Mouse (Mus musculus) olfactory bulb, adult 2 months (tissue): ENCODE measurements around the gene Foxc2. TPM values are rescaled to one million over a fixed set of nuclear protein-coding genes. Genes with fewer than 3 reads are reported as not detected.

Source experiments
- H3K27ac ChIP-seq: fragments of 200-500 bp; 2 replicates; pipeline ENCODE4 v1.5.1; 2012; ENCODE audit warnings: low read depth, low read length; ENCODE audit not compliant: insufficient read depth
- H3K4me1 ChIP-seq: fragments of 200-500 bp; 2 replicates; pipeline ENCODE4 v1.6.1; 2012; ENCODE audit warnings: low read length; ENCODE audit not compliant: control insufficient read depth, insufficient read depth
- H3K4me3 ChIP-seq: fragments of 200-500 bp; 2 replicates; pipeline ENCODE4 v1.5.1; 2012; ENCODE audit warnings: mild to moderate bottlenecking, low read depth, low read length, moderate library complexity; ENCODE audit not compliant: insufficient read depth
- CTCF ChIP-seq: fragments of 200-500 bp; IDR thresholded peaks from 2 replicates; pipeline ENCODE4 v1.5.1; 2012; ENCODE audit warnings: low read depth, mild to moderate bottlenecking, low read length, moderate library complexity; ENCODE audit not compliant: insufficient read depth
- POLR2A ChIP-seq: fragments of 200-500 bp; IDR thresholded peaks from 2 replicates; pipeline ENCODE4 v1.6.1; 2012; ENCODE audit warnings: mild to moderate bottlenecking, low read depth, low read length, moderate library complexity; ENCODE audit not compliant: insufficient read depth
- WGBS: fragments of 180-500 bp; shearing (Covaris S2); methylation state at CpG from one replicate; pipeline ENCODE4 v1.1.7; 2018; 5-methylcytosine and 5-hydroxymethylcytosine counted together
- polyA plus RNA-seq: library from polyadenylated mRNA; stranded (reverse); fragments of >200 nt; gene quantifications from 2 replicates; pipeline ENCODE4 v1.2.4, GENCODE M21; 2012; ENCODE audit warnings: low replicate concordance; ENCODE audit not compliant: missing spikeins, insufficient read depth, insufficient read length

Foxc2 gene
- polyA plus RNA-seq, 1 experiment = not detected

DNA sequence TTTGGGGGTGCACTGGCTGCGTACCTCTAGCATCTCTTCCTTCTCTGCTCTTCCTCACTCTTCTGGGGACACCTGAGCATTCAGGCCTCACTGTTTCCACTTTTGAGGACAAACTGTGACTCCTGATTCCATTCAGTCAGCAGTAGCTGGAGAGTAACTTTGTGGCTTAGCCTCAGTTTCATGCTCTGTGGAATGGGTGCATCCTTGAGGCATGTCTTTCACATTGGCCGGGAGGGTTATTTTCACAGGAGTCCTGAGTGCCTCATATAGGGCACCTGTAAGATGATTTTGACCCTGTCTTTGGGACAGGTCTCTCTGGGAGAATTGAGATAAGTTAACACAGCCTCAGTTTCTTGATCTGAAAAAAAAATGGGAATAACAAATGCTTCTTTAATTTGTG, 7.1 kb downstream of the Foxc2 start:
- TF ChIP-seq POLR2A = no peak
- no peak for TF ChIP-seq CTCF
- Histone ChIP-seq H3K27ac (no peak overlapping the region), H3K4me1 (peaks cover 4% of the 10 kb centered on the region), H3K4me3 (no peak overlapping the region)
- WGBS = 40% methylated on average over 2 of the region's 2 CpGs

DNA sequence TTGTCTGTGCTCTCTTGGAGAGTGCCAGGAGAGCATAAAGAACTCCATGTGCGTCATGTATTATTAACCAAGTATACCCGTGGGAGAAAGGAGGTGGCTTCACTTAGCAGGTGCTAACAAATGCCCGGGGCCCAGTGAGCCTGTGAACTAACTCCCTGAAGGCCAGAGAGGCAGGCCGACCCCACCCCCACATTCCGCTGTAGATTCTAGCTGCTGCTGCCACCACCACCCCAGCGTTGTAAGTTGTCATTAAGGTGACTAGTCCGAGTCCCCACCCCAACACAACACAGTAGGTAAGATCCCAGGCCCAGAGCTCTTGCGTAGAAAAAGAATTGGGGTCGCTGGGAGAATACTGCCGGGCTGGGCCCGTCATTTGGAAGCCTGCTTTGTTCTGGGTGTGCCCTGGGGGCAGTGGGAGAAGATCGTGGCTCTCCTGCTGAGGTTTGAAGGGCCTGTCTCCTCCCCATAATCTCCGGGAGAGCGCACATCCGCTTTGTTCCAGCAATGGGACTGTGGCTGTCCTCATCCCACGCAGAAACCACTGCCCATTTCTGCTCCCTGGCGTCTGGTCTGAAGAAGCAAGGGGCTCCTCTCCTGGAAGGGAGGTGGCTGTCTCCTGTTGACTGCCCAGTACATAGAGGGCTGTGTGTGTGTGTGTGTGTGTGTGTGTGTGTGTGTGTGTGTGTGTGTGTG, 8.7 kb downstream of the Foxc2 start:
- WGBS = 4% methylated on average over 17 of the region's 17 CpGs
- H3K27ac ChIP-seq = no peak overlapping the region
- no peak for TF ChIP-seq POLR2A
- no peak for TF ChIP-seq CTCF
- no peak overlapping the region for H3K4me3 ChIP-seq
- H3K4me1 ChIP-seq = peaks cover 12% of the 10 kb centered on the region

DNA sequence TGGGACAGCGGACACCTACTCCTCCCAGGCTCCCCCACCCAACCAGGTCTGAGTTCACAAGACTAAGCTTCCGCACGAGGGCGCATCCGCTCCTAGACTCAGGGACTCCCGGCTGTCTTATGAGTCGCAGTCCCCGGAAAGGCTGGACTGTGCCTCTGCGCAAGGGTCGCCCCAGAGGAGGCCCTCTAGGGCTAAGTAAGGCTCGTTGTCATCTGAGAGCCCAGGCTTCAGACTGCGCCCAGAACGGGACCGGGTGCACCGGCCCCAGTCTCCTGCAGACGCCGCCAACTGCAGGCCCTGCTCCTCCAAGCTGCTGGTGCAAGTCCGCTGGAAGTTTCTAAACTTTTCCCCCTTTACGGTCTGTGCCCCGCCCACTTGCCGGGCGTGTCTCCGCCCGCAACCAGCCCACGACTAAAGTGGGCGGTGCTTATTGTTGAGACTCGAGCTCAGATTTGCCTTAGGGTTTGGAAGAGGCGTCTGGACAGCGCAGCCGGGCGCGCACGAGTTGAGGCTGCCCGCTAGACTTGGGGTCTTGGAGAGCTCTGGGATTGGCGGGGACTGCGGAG, 9.4 kb downstream of the Foxc2 start:
- TF ChIP-seq CTCF (no peak), POLR2A (no peak)
- Histone ChIP-seq H3K4me1 (peaks cover 12% of the 10 kb centered on the region), H3K4me3 (no peak overlapping the region), H3K27ac (no peak overlapping the region)
- WGBS = 2% methylated on average over 36 of the region's 36 CpGs

DNA sequence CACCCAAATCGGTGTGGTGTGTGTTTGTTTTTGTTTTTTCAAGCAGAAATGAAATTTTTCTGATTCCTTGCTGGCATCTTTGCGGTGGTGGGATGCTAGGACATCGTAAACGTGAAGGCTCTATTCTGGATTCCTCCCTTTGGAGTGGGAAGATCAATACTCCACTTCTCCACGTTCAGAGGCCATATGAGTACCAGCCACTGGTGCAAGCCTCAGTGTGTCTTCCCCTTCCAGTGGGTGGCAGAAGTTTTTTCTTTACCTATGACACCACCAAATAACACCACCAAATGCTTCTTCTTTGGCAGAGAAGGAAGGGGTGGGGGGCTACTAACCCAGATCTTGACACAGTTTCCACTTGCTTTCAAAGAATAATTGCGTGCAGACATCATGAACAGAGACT, 10.2 kb downstream of the Foxc2 start:
- WGBS = 12% methylated on average over 6 of the region's 6 CpGs
- TF ChIP-seq CTCF (no peak), POLR2A (no peak)
- H3K4me3 ChIP-seq = no peak overlapping the region
- peaks cover 12% of the 10 kb centered on the region for H3K4me1 ChIP-seq
- H3K27ac ChIP-seq = no peak overlapping the region

DNA sequence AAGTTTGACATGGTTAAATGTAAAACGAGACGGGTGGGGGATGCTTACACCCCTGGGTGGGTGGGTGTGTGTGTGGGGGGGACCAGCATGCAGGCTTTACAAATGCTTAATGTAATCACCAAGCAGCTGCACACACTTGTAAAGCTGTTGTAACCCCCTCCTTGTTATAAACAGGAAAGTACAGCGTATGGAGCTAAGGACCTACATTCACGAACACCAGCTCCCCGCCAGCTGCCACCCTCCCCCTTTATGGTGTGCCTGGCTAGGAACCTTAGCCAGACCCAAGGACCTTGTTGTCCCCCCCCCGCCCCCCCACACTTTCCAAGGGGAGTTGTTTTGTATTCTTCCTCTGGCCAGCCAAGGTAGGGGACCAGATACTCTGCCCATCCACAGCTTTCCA, 10.7 kb downstream of the Foxc2 start:
- TF ChIP-seq POLR2A = no peak
- no peak for TF ChIP-seq CTCF
- H3K27ac ChIP-seq = no peak overlapping the region
- WGBS = 6% methylated on average over 6 of the region's 6 CpGs
- no peak overlapping the region for H3K4me3 ChIP-seq
- H3K4me1 ChIP-seq = peaks cover 12% of the 10 kb centered on the region

DNA sequence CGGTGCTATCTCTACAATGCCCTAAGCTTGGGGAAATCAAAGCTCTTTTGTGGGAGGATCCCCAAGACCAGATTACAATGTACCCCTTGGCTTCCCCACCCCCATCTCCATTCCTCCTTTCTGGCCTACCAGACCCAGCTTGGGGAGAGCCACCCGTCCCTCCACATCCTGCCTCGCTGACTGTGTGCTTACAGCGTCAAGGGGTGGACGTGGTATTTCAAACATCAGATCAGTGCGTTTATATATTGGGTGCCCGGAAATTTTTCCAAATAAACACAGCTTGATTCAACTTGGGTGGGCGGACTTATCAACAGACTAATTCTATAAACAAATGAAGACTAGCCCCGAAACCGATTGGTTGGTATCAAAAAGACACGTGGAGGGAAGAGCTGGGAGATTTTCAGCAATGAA, 11.3 kb downstream of the Foxc2 start:
- H3K4me1 ChIP-seq = peaks cover 12% of the 10 kb centered on the region
- H3K4me3 ChIP-seq = no peak overlapping the region
- 8% methylated on average over 11 of the region's 11 CpGs for WGBS
- no peak overlapping the region for H3K27ac ChIP-seq
- TF ChIP-seq POLR2A (no peak), CTCF (no peak)

DNA sequence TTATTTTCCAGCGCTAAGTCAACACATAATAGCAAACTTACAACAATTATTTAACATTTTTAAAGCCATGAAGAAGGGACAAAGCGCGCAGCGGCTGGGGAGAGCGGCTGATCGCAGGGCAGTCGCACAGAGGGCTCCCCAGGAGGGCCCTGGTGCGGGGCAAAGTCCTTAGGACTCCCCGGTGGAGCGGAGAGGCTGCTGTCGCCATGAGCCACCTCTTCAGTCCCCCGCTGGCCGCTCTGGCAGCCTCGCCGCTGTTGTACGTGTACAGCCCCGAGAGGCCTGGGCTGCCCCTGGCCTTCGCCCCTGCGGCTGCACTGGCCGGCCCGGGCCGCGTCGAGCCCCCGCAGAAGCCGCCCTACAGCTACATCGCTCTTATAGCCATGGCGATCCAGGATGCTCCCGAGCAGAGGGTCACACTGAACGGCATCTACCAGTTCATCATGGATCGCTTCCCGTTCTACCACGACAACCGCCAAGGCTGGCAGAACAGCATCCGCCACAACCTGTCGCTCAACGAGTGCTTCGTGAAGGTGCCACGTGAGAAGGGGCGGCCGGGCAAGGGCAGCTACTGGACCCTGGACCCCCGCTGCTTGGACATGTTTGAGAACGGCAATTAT, 11.9 kb downstream of the Foxc2 start, which contains the start of gene Foxl1:
Foxl1 (plus strand) TSS at position 185 of the 620 bp plus-strand sequence.
- no peak for TF ChIP-seq CTCF
- no peak for TF ChIP-seq POLR2A
- no peak within 1 kb of the TSS for H3K4me3 ChIP-seq
- 2% methylated on average over 43 of the region's 43 CpGs for WGBS

DNA sequence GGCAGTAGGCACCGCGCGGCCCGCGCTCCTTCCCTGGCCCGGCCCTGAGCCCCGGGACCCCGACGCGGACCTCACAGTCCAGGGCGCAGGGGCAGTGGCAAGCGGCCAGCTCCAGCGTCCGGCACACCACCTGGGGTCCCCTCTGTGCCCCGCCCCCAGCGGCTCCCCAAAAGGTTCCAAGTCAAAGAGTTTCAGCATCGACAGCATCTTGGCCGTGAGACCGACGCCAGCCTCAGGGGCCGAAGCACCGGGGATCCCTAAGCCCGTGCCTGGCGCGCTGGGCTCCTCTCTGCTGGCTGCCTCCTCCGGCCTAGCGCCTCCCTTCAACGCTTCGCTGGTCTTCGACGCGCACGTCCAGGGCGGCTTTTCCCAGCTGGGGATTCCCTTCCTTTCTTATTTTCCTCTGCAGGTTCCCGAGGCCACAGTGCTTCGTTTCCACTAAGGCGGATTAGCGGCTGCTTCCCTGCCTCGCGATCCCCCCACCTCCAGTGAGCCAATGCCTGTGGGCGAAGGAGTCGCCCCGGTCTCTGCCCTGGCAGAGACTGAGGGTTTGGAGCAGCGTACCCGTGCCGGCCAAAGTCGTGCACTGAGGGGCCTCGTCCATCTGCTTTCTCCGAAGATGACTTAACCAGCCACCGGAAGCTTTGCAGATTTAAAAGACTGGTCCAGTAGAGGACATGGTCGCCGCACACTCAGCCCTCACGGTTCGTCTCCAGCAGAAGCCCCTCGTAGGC, 12.7 kb downstream of the Foxc2 start:
- WGBS = 5% methylated on average over 55 of the region's 55 CpGs
- no peak overlapping the region for H3K4me3 ChIP-seq
- no peak for TF ChIP-seq CTCF
- TF ChIP-seq POLR2A = no peak

More for the DNA sequence above, 11.9 kb downstream of the Foxc2 start, which contains the start of gene Foxl1:
- Histone ChIP-seq H3K4me1 (peaks cover 12% of the 10 kb centered on the region), H3K27ac (no peak within 1 kb of the TSS)

DNA sequence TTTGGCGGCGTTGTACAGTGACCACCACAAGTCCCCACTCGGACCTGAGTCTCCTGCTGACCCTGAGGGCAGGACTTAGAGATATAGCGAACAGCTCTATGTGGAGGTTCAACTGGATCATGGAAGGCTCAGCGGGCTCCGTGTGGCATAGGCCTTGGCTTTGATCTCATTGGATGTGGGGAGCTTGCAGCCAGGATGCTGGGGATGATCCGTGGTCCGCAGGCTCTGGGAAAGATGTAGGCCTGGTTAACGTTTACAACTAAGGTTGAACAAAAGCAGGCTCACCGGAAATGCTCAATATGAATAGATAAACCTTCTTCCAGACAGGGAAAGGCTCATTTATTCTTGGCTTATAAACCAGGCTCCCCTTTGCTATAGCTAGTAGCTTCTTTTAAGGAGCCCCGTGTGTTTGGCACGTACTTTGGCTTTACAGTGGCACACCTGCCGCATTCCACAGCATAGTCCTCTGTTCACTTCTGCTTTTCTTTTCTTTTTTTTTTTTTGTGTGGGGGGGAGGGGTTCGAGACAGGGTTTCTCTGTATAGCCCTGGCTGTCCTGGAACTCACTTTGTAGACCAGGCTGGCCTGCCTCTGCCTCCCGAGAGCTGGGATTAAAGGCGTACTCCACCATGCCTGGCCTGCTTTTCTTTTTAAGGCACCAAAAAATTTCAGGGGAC, 13.4 kb downstream of the Foxc2 start:
- H3K4me1 ChIP-seq = peaks cover 12% of the 10 kb centered on the region
- H3K4me3 ChIP-seq = no peak overlapping the region
- H3K27ac ChIP-seq = no peak overlapping the region
- 27% methylated on average over 16 of the region's 16 CpGs for WGBS
- no peak for TF ChIP-seq CTCF
- TF ChIP-seq POLR2A = no peak

More for the DNA sequence above, 12.7 kb downstream of the Foxc2 start:
- peaks cover 12% of the 10 kb centered on the region for H3K4me1 ChIP-seq
- H3K27ac ChIP-seq = no peak overlapping the region
